Mouse (Mus musculus) right cerebral cortex, postnatal 10 days (tissue): ENCODE measurements around the gene Gm12166.
A peak's percentile ranks its signal among the peaks of the same experiment; 100 is the strongest.

Experiments used
- DNase-seq, 2 experiments: peaks; one replicate each; pipeline ENCODE4 v3.0.0; 2021; ENCODE audit warnings: low spot score in 2 of 2

The Gm12166 gene

DNA sequence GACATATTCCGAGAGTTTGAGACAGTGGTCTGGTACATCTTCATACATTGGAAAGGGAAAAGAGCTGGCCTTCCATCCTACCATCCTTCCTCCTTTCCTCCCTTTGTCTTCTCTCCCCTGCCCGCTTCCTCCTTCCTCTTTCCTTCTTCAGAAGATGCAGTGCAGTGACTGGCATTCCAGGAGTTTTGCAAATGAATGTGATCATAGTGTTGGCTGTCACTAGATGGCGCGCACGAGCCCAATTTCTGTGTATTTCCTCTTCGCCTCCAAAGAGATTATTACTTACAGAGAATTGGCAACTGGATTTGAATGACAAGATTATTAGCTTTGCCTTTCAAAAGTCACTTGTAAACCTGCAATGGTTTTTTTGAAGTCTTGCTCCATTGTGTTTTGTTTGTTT lies 36.1 kb downstream of the Gm12166 start:
- peak; percentile 72 to 86 for DNase-seq
